Mouse (Mus musculus): ENCODE measurements around the gene Msx1.

Msx1 gene

GRCm38 (mm10) chr5:37826706-37827625 is 2.6 kb upstream of the Msx1 start:
- DNase-seq (ENCODE audit: low spot score in 2 of 2) = no peak

GRCm38 (mm10) chr5:37825611-37826445 is 1.4 kb upstream of the Msx1 start:
- no peak for DNase-seq (ENCODE audit: low spot score in 2 of 2)

GRCm38 (mm10) chr5:37825111-37825600 is 773 bp upstream of the Msx1 start:
- DNase-seq (ENCODE audit: low spot score in 2 of 2) = no peak

GRCm38 (mm10) chr5:37823721-37824460 is 492 bp downstream of the Msx1 start:
- no peak for DNase-seq (ENCODE audit: low spot score in 2 of 2)

- DNase-seq (ENCODE audit: low spot score in 2 of 2) = no peak
Measured at GRCm38 (mm10) chr5:37822791-37823720, 1.3 kb downstream of the Msx1 start.

- no peak for DNase-seq (ENCODE audit: low spot score in 2 of 2)
Measured at GRCm38 (mm10) chr5:37822116-37822707, 2.2 kb downstream of the Msx1 start.

GRCm38 (mm10) chr5:37821111-37821601 is 3.2 kb downstream of the Msx1 start:
- no peak for DNase-seq (ENCODE audit: low spot score in 2 of 2)

- no peak for DNase-seq (ENCODE audit: low spot score in 2 of 2)
Measured at GRCm38 (mm10) chr5:37820689-37821088, 3.7 kb downstream of the Msx1 start.

- no peak for DNase-seq (ENCODE audit: low spot score in 2 of 2)
Measured at GRCm38 (mm10) chr5:37819971-37820370, 4.4 kb downstream of the Msx1 start.

- DNase-seq (ENCODE audit: low spot score in 2 of 2) = no peak
Measured at GRCm38 (mm10) chr5:37819541-37819940, 4.8 kb downstream of the Msx1 start.

GRCm38 (mm10) chr5:37818533-37819215 is 5.7 kb downstream of the Msx1 start:
- no peak for DNase-seq (ENCODE audit: low spot score in 2 of 2)

- DNase-seq (ENCODE audit: low spot score in 2 of 2) = no peak
Measured at GRCm38 (mm10) chr5:37817658-37818532, 6.5 kb downstream of the Msx1 start.

GRCm38 (mm10) chr5:37816907-37817657 is 7.3 kb downstream of the Msx1 start:
- no peak for DNase-seq (ENCODE audit: low spot score in 2 of 2)

- DNase-seq (ENCODE audit: low spot score in 2 of 2) = no peak
Measured at GRCm38 (mm10) chr5:37815909-37816308, 8.5 kb downstream of the Msx1 start.

GRCm38 (mm10) chr5:37814169-37814568 is 10.2 kb downstream of the Msx1 start:
- no peak for DNase-seq (ENCODE audit: low spot score in 2 of 2)

- no peak for DNase-seq (ENCODE audit: low spot score in 2 of 2)
Measured at GRCm38 (mm10) chr5:37805291-37805690, 19.1 kb downstream of the Msx1 start.

GRCm38 (mm10) chr5:37804512-37805118 is 19.8 kb downstream of the Msx1 start:
- no peak for DNase-seq (ENCODE audit: low spot score in 2 of 2)

Data from frontal cortex, postnatal 25 days (tissue).